Mouse (Mus musculus) liver, embryonic 14.5 days (tissue): ENCODE data around the gene Dpep2nb. TPM values are rescaled to one million over a fixed set of nuclear protein-coding genes. Genes with fewer than 3 reads are reported as not detected.

ENCODE experiments used
- ATAC-seq: fragments of 200-750 bp; cut with Nextera tagmentation; 2 replicates; pipeline ENCODE4 v1.8.0; 2017; ENCODE audit warnings: moderate number of reproducible peaks, mild to moderate bottlenecking, moderate library complexity; ENCODE audit not compliant: insufficient read depth
- DNase-seq, 3 experiments: peaks; one replicate each; pipeline ENCODE4 v3.0.0-alpha.2; 2012 to 2013; ENCODE audit warnings: low read depth in 3 of 3, low spot score in 3 of 3
- H3K27ac ChIP-seq: fragments of 300-500 bp; sonication (generic); 2 replicates; pipeline ENCODE4 v1.5.1; 2014; ENCODE audit warnings: moderate library complexity, mild to moderate bottlenecking, control low read depth, inconsistent platforms
- H3K27me3 ChIP-seq: fragments of 300-500 bp; sonication (generic); 2 replicates; pipeline ENCODE4 v1.6.1; 2014; ENCODE audit warnings: mild to moderate bottlenecking, low read length, moderate library complexity; ENCODE audit not compliant: control insufficient read depth, insufficient read depth
- H3K36me3 ChIP-seq: fragments of 300-500 bp; sonication (generic); replicated peaks from 2 replicates; pipeline ENCODE4 v1.6.1; 2014; ENCODE audit warnings: low read depth; ENCODE audit not compliant: control insufficient read depth, insufficient read depth
- H3K4me1 ChIP-seq, 2 experiments: fragments of 200-500 bp in 1 of 2; fragments of 300-500 bp in 1 of 2; sonication (generic) in 1 of 2; replicated peaks; 2 replicates each; pipeline ENCODE4 v1.6.1; 2012 to 2014; ENCODE audit warnings: antibody characterized with exemption in 1 of 2, inconsistent platforms in 1 of 2, low read length in 1 of 2; ENCODE audit not compliant: control insufficient read depth in 2 of 2, insufficient read depth in 2 of 2
- H3K4me2 ChIP-seq: fragments of 300-500 bp; sonication (generic); 2 replicates; pipeline ENCODE4 v1.6.1; 2014; ENCODE audit warnings: low read depth, mild to moderate bottlenecking, control low read depth, moderate library complexity
- H3K4me3 ChIP-seq, 2 experiments: fragments of 200-500 bp in 1 of 2; fragments of 300-500 bp in 1 of 2; sonication (generic) in 1 of 2; 2 replicates each; pipeline ENCODE4 v1.5.1; 2012 to 2014; ENCODE audit warnings: low read depth in 2 of 2, low read length in 2 of 2, mild to moderate bottlenecking in 2 of 2, control low read depth in 1 of 2, inconsistent platforms in 1 of 2, moderate library complexity in 1 of 2; ENCODE audit not compliant: insufficient read depth in 1 of 2
- H3K9ac ChIP-seq: fragments of 300-500 bp; sonication (generic); replicated peaks from 2 replicates; pipeline ENCODE4 v1.6.1; 2014; ENCODE audit warnings: mild to moderate bottlenecking, control low read depth, moderate library complexity
- H3K9me3 ChIP-seq: fragments of 300-500 bp; sonication (generic); 2 replicates; pipeline ENCODE4 v1.6.1; 2016; ENCODE audit warnings: low read length, mixed read lengths; ENCODE audit not compliant: control insufficient read depth
- CTCF ChIP-seq: IDR thresholded peaks from 2 replicates; pipeline ENCODE4 v1.5.1; 2016; ENCODE audit warnings: antibody characterized with exemption, low read depth, control low read depth
- EP300 ChIP-seq: IDR thresholded peaks from 2 replicates; pipeline ENCODE4 v1.6.1; 2016; ENCODE audit warnings: antibody characterized with exemption, low read depth
- WGBS: fragments of 180-500 bp; shearing (Covaris S2); extraction: QIAGEN DNeasy Blood & Tissue Kit; methylation state at CpG from one replicate; pipeline ENCODE4 v1.1.7; 2014; ENCODE audit not compliant: insufficient replicate concordance; 5-methylcytosine and 5-hydroxymethylcytosine counted together
- polyA plus RNA-seq, 2 experiments: library from polyadenylated mRNA; depleted of rRNA in 1 of 2; stranded (reverse) in 1 of 2; unstranded in 1 of 2; fragments of >200 nt; fragmentation: Nextera tagmentation in 1 of 2; extraction: Ambion mirVana in 1 of 2; gene quantifications; 2 replicates each; pipeline versions ENCODE4 v1.2.1 to v1.2.3; 2012 to 2014

Dpep2nb gene
- polyA plus RNA-seq (2012; rRNA removed) (not detected in 2 replicates), polyA plus RNA-seq (2014; fragmentation: Nextera tagmentation; extraction: Ambion mirVana) (not detected in 2 replicates)

- peaks cover 8 to 10% of the 10 kb centered on the region in 2 experiments; a peak in 3 of 4 replicates for H3K4me1 ChIP-seq
- H3K9me3 ChIP-seq: no peaks in the 10 kb centered on the region
- DNase-seq (no peak), ATAC-seq (no peak)
- no peak within 1 kb of the TSS for H3K9ac ChIP-seq
- 75% methylated on average over 4 of the region's 4 CpGs for WGBS
- TF ChIP-seq EP300 (no peak), CTCF (no peak)
- H3K4me3 ChIP-seq: no peak within 1 kb of the TSS
- H3K27me3 ChIP-seq: no peaks in the 10 kb centered on the region; the same call in 1 of the 2 replicates
- H3K27ac ChIP-seq: no peak within 1 kb of the TSS
- H3K4me2 ChIP-seq: no peak within 1 kb of the TSS
- H3K36me3 ChIP-seq: no peaks in the 10 kb centered on the region
Observed at GRCm38 (mm10) chr8:106005875-106006274, at the start of gene Dpep2nb. Gene Dpep2nb (minus strand): TSS chr8:106005975.

GRCm38 (mm10) chr8:106055038-106055437 is 49.3 kb upstream of the Dpep2nb start:
- Histone ChIP-seq H3K27ac (no peak overlapping the region), H3K36me3 (peaks cover 7% of the 10 kb centered on the region; the same call in 1 of the 2 replicates), H3K9me3 (no peaks in the 10 kb centered on the region), H3K27me3 (no peaks in the 10 kb centered on the region), H3K4me1 (peaks cover 13 to 22% of the 10 kb centered on the region in 2 experiments), H3K4me3 (no peak overlapping the region), H3K9ac (no peak overlapping the region), H3K4me2 (no peak overlapping the region)
- TF ChIP-seq CTCF (no peak), EP300 (no peak)
- no peak for DNase-seq
- WGBS: 54% methylated on average over 3 of the region's 3 CpGs
- ATAC-seq: no peak

GRCm38 (mm10) chr8:106054190-106054811 is 48.5 kb upstream of the Dpep2nb start:
- Histone ChIP-seq H3K9ac (no peak overlapping the region), H3K27me3 (no peaks in the 10 kb centered on the region), H3K4me1 (peaks cover 13 to 22% of the 10 kb centered on the region in 2 experiments), H3K36me3 (peaks cover 7% of the 10 kb centered on the region; the same call in 1 of the 2 replicates), H3K4me2 (no peak overlapping the region), H3K9me3 (no peaks in the 10 kb centered on the region), H3K4me3 (no peak overlapping the region), H3K27ac (no peak overlapping the region)
- no peak for ATAC-seq
- TF ChIP-seq EP300: no peak
- no peak for TF ChIP-seq CTCF
- DNase-seq: no peak
- 27% methylated on average over 6 of the region's 6 CpGs for WGBS

GRCm38 (mm10) chr8:106052510-106053089 is 46.8 kb upstream of the Dpep2nb start:
- H3K4me2 ChIP-seq: no peak overlapping the region
- H3K4me1 ChIP-seq: peaks cover 13 to 25% of the 10 kb centered on the region in 2 experiments
- no peak overlapping the region for H3K27ac ChIP-seq
- H3K27me3 ChIP-seq: no peaks in the 10 kb centered on the region
- H3K9me3 ChIP-seq: no peaks in the 10 kb centered on the region
- no peak for DNase-seq
- ATAC-seq: no peak
- TF ChIP-seq EP300: no peak
- TF ChIP-seq CTCF: no peak
- no peak overlapping the region for H3K9ac ChIP-seq
- WGBS: 77% methylated on average over 9 of the region's 9 CpGs
- no peak overlapping the region for H3K4me3 ChIP-seq
- peaks cover 7% of the 10 kb centered on the region; the same call in 1 of the 2 replicates for H3K36me3 ChIP-seq

- 71% methylated on average over 3 of the region's 3 CpGs for WGBS
- Histone ChIP-seq H3K9ac (no peak overlapping the region), H3K9me3 (no peaks in the 10 kb centered on the region), H3K36me3 (peaks cover 7% of the 10 kb centered on the region; the same call in 1 of the 2 replicates), H3K4me3 (no peak overlapping the region), H3K27ac (no peak overlapping the region), H3K27me3 (no peaks in the 10 kb centered on the region), H3K4me2 (no peak overlapping the region), H3K4me1 (peaks cover 13 to 39% of the 10 kb centered on the region in 2 experiments)
- ATAC-seq: no peak
- TF ChIP-seq EP300: no peak
- TF ChIP-seq CTCF: no peak
- DNase-seq: no peak
Observed at GRCm38 (mm10) chr8:106051068-106051467, 45.3 kb upstream of the Dpep2nb start.
